Mouse (Mus musculus): Measurements from ENCODE around the gene Dact2. TPM values are rescaled to one million over a fixed set of nuclear protein-coding genes. Genes with fewer than 3 reads are reported as not detected.

Gene Dact2
- total and polyA plus RNA-seq, 2 experiments from 2014 or later = 2.0 to 18.6 TPM

GRCm38 (mm10) chr17:14165332-14165876 is 38.7 kb downstream of the Dact2 start:
- Histone ChIP-seq H3K9me3 (ENCODE audit: low read length) (no peaks in the 10 kb centered on the region), H3K9ac (replicated peaks; ENCODE audit: low read length) (no peak overlapping the region), H3K4me2 (ENCODE audit: low read depth, low read length) (peak overlapping the region; percentile 25), H3K27me3 (ENCODE audit: insufficient read depth, low read length) (no peaks in the 10 kb centered on the region), H3K36me3 (ENCODE audit: insufficient read depth, low read length) (no peaks in the 10 kb centered on the region), H3K27ac (peak overlapping the region; percentile 56; the same call in 1 of the 2 replicates), H3K4me3 (ENCODE audit: low read length) (no peak overlapping the region), H3K4me1 (ENCODE audit: insufficient read depth, low read length) (peaks cover 22% of the 10 kb centered on the region)
- 5% methylated on average over 10 of the region's 10 CpGs for WGBS
- DNase-seq (ENCODE audit: low spot score) (peak; percentile 86), ATAC-seq (peak; percentile 89)
- no peak for TF ChIP-seq CTCF (IDR thresholded peaks at IDR 0.05; ENCODE audit: low read depth)

GRCm38 (mm10) chr17:14160846-14161245 is 43.3 kb downstream of the Dact2 start:
- WGBS = 92% methylated on average over 3 of the region's 3 CpGs
- Histone ChIP-seq H3K4me2 (ENCODE audit: low read depth, low read length) (no peak overlapping the region), H3K27ac (no peak overlapping the region), H3K27me3 (ENCODE audit: insufficient read depth, low read length) (no peaks in the 10 kb centered on the region), H3K36me3 (ENCODE audit: insufficient read depth, low read length) (no peaks in the 10 kb centered on the region), H3K4me3 (ENCODE audit: low read length) (no peak overlapping the region), H3K9me3 (ENCODE audit: low read length) (no peaks in the 10 kb centered on the region), H3K9ac (replicated peaks; ENCODE audit: low read length) (no peak overlapping the region), H3K4me1 (ENCODE audit: insufficient read depth, low read length) (peaks cover 12% of the 10 kb centered on the region)
- ATAC-seq = no peak
- no peak for DNase-seq (ENCODE audit: low spot score)
- no peak for TF ChIP-seq CTCF (IDR thresholded peaks at IDR 0.05; ENCODE audit: low read depth)

- Histone ChIP-seq H3K4me3 (ENCODE audit: low read length) (no peak overlapping the region), H3K36me3 (ENCODE audit: insufficient read depth, low read length) (no peaks in the 10 kb centered on the region), H3K9me3 (ENCODE audit: low read length) (no peaks in the 10 kb centered on the region), H3K4me2 (ENCODE audit: low read depth, low read length) (no peak overlapping the region), H3K27ac (no peak overlapping the region), H3K4me1 (ENCODE audit: insufficient read depth, low read length) (no peaks in the 10 kb centered on the region; the same call in 1 of the 2 replicates), H3K27me3 (ENCODE audit: insufficient read depth, low read length) (no peaks in the 10 kb centered on the region), H3K9ac (replicated peaks; ENCODE audit: low read length) (no peak overlapping the region)
- DNase-seq (ENCODE audit: low spot score) = no peak
- no peak for ATAC-seq
- no peak for TF ChIP-seq CTCF (IDR thresholded peaks at IDR 0.05; ENCODE audit: low read depth)
- WGBS = 10% methylated on average over 7 of the region's 7 CpGs
Measured at GRCm38 (mm10) chr17:14157779-14158195, 46.3 kb downstream of the Dact2 start.

Other genes with a start within 250 kb of the Dact2 start
- not detected in 2 replicates for gene Gm7356, start 200.6 kb downstream of the Dact2 start, total RNA-seq (2014; rRNA removed)
- not detected in 2 replicates for gene Gm7356, start 200.6 kb downstream of the Dact2 start, polyA plus RNA-seq (2015; fragmentation: Nextera tagmentation; extraction: Ambion mirVana)
- gene Gm7358, start 144.8 kb downstream of the Dact2 start, total RNA-seq (2014; rRNA removed) = not detected in 2 replicates
- not detected in 2 replicates for gene Gm7358, start 144.8 kb downstream of the Dact2 start, polyA plus RNA-seq (2015; fragmentation: Nextera tagmentation; extraction: Ambion mirVana)
- gene Smoc2, start 75.2 kb upstream of the Dact2 start, total RNA-seq (2014; rRNA removed) = 5.9 and 10.4 TPM in 2 replicates
- gene Smoc2, start 75.2 kb upstream of the Dact2 start, polyA plus RNA-seq (2015; fragmentation: Nextera tagmentation; extraction: Ambion mirVana) = 6.3 and 8.6 TPM in 2 replicates